Mouse (Mus musculus): ENCODE results near the gene Pcolce2.

- TF ChIP-seq EP300 (IDR thresholded peaks at IDR 0.05; ENCODE audit: low read depth) (no peak), CTCF (IDR thresholded peaks at IDR 0.05; ENCODE audit: low read depth) (no peak)
These were observed 18.8 kb upstream of the Pcolce2 start for GRCm38 (mm10) chr9:95618572-95618971.

Measured in heart, postnatal 0 days (tissue).